Mouse (Mus musculus): ENCODE measurements around the gene CN725425. TPM values are rescaled to one million over a fixed set of nuclear protein-coding genes. Genes with fewer than 3 reads are reported as not detected.
A peak's percentile ranks its signal among the peaks of the same experiment; 100 is the strongest.

CN725425 gene
- total RNA-seq, 1 experiment from 2014 or later = not detected

- ATAC-seq (ENCODE audit: extremely low read depth, insufficient number of reproducible peaks, low FRiP score, poor library complexity, severe bottlenecking) = no peak
These were observed 3.2 kb downstream of the CN725425 start for GRCm38 (mm10) chr15:91202486-91202885.

GRCm38 (mm10) chr15:91203521-91203920 lies 4.2 kb downstream of the CN725425 start:
- ATAC-seq (ENCODE audit: extremely low read depth, insufficient number of reproducible peaks, low FRiP score, poor library complexity, severe bottlenecking) = no peak

GRCm38 (mm10) chr15:91206518-91206917 lies 7.2 kb downstream of the CN725425 start:
- no peak for ATAC-seq (ENCODE audit: extremely low read depth, insufficient number of reproducible peaks, low FRiP score, poor library complexity, severe bottlenecking)

GRCm38 (mm10) chr15:91237294-91237693 lies 38.0 kb downstream of the CN725425 start:
- peak; percentile 82; the same call in 1 of the 2 replicates for ATAC-seq (ENCODE audit: extremely low read depth, insufficient number of reproducible peaks, low FRiP score, poor library complexity, severe bottlenecking)

GRCm38 (mm10) chr15:91240683-91241335 lies 41.5 kb downstream of the CN725425 start:
- no peak for ATAC-seq (ENCODE audit: extremely low read depth, insufficient number of reproducible peaks, low FRiP score, poor library complexity, severe bottlenecking)

- ATAC-seq (ENCODE audit: extremely low read depth, insufficient number of reproducible peaks, low FRiP score, poor library complexity, severe bottlenecking) = no peak
These were observed 51.5 kb downstream of the CN725425 start for GRCm38 (mm10) chr15:91250815-91251214.

- no peak for ATAC-seq (ENCODE audit: extremely low read depth, insufficient number of reproducible peaks, low FRiP score, poor library complexity, severe bottlenecking)
These were observed 52.5 kb downstream of the CN725425 start for GRCm38 (mm10) chr15:91251544-91252408.

- ATAC-seq (ENCODE audit: extremely low read depth, insufficient number of reproducible peaks, low FRiP score, poor library complexity, severe bottlenecking) = no peak
These were observed 53.7 kb downstream of the CN725425 start for GRCm38 (mm10) chr15:91252956-91253355.

- no peak for ATAC-seq (ENCODE audit: extremely low read depth, insufficient number of reproducible peaks, low FRiP score, poor library complexity, severe bottlenecking)
These were observed 56.0 kb downstream of the CN725425 start for GRCm38 (mm10) chr15:91255308-91255707.

- no peak for ATAC-seq (ENCODE audit: extremely low read depth, insufficient number of reproducible peaks, low FRiP score, poor library complexity, severe bottlenecking)
These were observed 57.8 kb downstream of the CN725425 start for GRCm38 (mm10) chr15:91257140-91257539.

- ATAC-seq (ENCODE audit: extremely low read depth, insufficient number of reproducible peaks, low FRiP score, poor library complexity, severe bottlenecking) = no peak
These were observed 61.3 kb downstream of the CN725425 start for GRCm38 (mm10) chr15:91260578-91260977.

- no peak for ATAC-seq (ENCODE audit: extremely low read depth, insufficient number of reproducible peaks, low FRiP score, poor library complexity, severe bottlenecking)
These were observed 64.6 kb downstream of the CN725425 start for GRCm38 (mm10) chr15:91263926-91264325.

- ATAC-seq (ENCODE audit: extremely low read depth, insufficient number of reproducible peaks, low FRiP score, poor library complexity, severe bottlenecking) = no peak
These were observed 69.2 kb downstream of the CN725425 start for GRCm38 (mm10) chr15:91268532-91268931.

GRCm38 (mm10) chr15:91275961-91276360 lies 76.7 kb downstream of the CN725425 start:
- no peak for ATAC-seq (ENCODE audit: extremely low read depth, insufficient number of reproducible peaks, low FRiP score, poor library complexity, severe bottlenecking)

GRCm38 (mm10) chr15:91279571-91279970 lies 80.3 kb downstream of the CN725425 start:
- no peak for ATAC-seq (ENCODE audit: extremely low read depth, insufficient number of reproducible peaks, low FRiP score, poor library complexity, severe bottlenecking)

- no peak for ATAC-seq (ENCODE audit: extremely low read depth, insufficient number of reproducible peaks, low FRiP score, poor library complexity, severe bottlenecking)
These were observed 82.2 kb downstream of the CN725425 start for GRCm38 (mm10) chr15:91281521-91281920.

GRCm38 (mm10) chr15:91282822-91283221 lies 83.5 kb downstream of the CN725425 start:
- no peak for ATAC-seq (ENCODE audit: extremely low read depth, insufficient number of reproducible peaks, low FRiP score, poor library complexity, severe bottlenecking)

GRCm38 (mm10) chr15:91283418-91283817 lies 84.1 kb downstream of the CN725425 start:
- no peak for ATAC-seq (ENCODE audit: extremely low read depth, insufficient number of reproducible peaks, low FRiP score, poor library complexity, severe bottlenecking)

- ATAC-seq (ENCODE audit: extremely low read depth, insufficient number of reproducible peaks, low FRiP score, poor library complexity, severe bottlenecking) = no peak
These were observed 100.1 kb downstream of the CN725425 start for GRCm38 (mm10) chr15:91299319-91299835.

GRCm38 (mm10) chr15:91301366-91301765 lies 102.1 kb downstream of the CN725425 start:
- ATAC-seq (ENCODE audit: extremely low read depth, insufficient number of reproducible peaks, low FRiP score, poor library complexity, severe bottlenecking) = peak; percentile 69; the same call in 1 of the 2 replicates
